Mouse (Mus musculus) liver, adult 10 weeks (tissue): ENCODE data around the gene Zfp618. TPM values are rescaled to one million over a fixed set of nuclear protein-coding genes. Genes with fewer than 3 reads are reported as not detected.

ENCODE experiments used
- polyA plus RNA-seq: library from polyadenylated mRNA; stranded (reverse); fragments of 350-450 nt; fragmentation: Illumina TruSeq; extraction: RNeasy Lipid Tissue Mini Kit (QIAGEN cat#74804); gene quantifications from one replicate; pipeline ENCODE4 v1.2.3, GENCODE M21; 2014; ENCODE audit warnings: low read depth, low replicate concordance

Zfp618 gene
- polyA plus RNA-seq: 0.19 TPM

GRCm38 (mm10) chr4:62965497-62966302, at the start of gene Zfp618:
Gene Zfp618, plus strand, starts transcription at chr4:62965573.

GRCm38 (mm10) chr4:63154699-63155098, 189.3 kb downstream of the Zfp618 start, which contains the start of gene Ambp:
Gene Ambp, minus strand, starts transcription at chr4:63154799.

GRCm38 (mm10) chr4:63171969-63172685, 206.8 kb downstream of the Zfp618 start, which contains the start of gene Kif12:
Gene Kif12, minus strand, starts transcription at chr4:63172131.

Other genes starting within 250 kb of the Zfp618 start
- gene Ambp, start 189.2 kb downstream of the Zfp618 start, polyA plus RNA-seq: 569 TPM
- gene Kif12, start 206.6 kb downstream of the Zfp618 start, polyA plus RNA-seq: not detected
- gene Col27a1, start 248.4 kb downstream of the Zfp618 start, polyA plus RNA-seq: 1.7 TPM